Mouse (Mus musculus) NIH3T3 (cell line): ENCODE data around the gene Artn.

Experiments
- DNase-seq: peaks from one replicate; pipeline ENCODE4 v3.0.0-alpha.2; 2012; ENCODE audit warnings: low read depth

Artn gene

DNA sequence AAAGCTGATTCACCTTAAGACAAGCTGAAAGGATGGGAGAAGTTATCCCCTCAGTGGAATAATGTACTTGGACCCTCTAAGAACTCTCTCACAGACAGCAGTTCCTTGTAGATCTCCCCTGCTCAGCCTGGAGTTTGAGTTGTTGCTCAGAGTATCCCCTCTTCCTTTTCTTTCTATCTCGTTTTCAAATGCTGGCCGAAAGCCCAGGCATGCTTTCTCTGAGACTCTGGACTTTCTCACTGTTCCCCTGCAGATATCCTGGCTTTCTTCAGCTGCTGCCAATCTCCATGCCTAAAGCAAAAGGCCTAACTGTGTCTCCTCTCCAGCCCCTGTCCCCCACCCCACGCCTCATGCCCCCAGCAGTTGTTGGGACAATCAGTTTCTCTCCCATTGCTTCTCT is 11.3 kb downstream of the Artn start:
- DNase-seq = peak; percentile 66

DNA sequence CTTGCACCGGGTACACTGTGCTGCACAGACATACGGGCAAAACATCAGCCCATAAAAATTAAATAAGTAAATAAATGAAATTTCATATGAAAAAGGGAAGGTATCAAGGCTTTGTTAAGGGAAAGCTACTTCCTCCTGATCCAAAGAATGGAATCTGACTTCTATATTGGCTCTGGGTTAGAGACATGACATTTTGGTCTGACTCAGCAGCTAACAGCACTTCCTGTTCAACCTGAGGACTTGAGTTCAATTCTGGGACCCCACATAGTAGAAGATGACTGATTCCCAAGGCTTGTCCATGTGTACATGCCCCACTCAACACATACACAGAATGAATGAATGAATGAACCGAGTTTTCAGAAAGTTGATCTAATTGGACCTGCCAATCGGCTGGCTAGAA is 11.7 kb downstream of the Artn start:
- no peak for DNase-seq

DNA sequence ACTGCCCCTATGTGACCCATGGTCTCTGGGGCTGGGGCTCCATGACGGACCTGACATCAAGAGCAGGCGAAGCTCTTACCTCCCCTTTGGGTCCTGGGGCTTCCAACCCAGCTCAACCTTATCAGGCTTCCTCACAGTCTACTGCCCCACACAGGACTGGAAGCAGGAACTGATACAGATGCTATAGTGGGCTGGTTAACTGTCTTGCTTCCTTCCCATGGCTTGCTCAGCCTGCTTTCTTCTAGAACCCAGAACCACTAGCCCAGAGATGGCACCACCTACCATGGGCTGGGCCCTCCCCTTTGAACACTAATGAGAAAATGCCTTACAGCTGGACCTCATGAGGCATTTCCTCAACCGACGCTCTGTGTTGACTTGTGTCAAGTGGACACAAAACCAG is 12.2 kb downstream of the Artn start:
- no peak for DNase-seq

DNA sequence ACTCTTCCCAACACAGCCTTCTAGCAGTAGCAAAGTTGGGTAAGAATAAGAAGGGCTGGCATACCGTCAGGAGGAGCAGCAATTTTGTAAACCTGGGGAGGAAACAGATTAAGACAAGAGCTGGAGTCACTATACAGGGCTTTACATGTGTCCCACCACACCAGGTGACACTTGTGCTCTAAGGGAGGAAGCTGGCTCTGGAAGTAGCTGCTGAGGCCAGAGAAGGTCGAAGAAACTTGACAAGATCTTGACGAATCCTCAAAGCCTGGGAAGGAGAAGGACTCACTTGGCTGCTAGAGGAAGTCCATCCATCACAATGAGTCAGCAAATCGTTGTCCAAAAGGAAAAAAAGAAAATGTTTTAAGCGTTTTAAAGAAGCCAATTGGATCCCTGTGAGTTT is 13.2 kb downstream of the Artn start:
- peak; percentile 52 for DNase-seq

DNA sequence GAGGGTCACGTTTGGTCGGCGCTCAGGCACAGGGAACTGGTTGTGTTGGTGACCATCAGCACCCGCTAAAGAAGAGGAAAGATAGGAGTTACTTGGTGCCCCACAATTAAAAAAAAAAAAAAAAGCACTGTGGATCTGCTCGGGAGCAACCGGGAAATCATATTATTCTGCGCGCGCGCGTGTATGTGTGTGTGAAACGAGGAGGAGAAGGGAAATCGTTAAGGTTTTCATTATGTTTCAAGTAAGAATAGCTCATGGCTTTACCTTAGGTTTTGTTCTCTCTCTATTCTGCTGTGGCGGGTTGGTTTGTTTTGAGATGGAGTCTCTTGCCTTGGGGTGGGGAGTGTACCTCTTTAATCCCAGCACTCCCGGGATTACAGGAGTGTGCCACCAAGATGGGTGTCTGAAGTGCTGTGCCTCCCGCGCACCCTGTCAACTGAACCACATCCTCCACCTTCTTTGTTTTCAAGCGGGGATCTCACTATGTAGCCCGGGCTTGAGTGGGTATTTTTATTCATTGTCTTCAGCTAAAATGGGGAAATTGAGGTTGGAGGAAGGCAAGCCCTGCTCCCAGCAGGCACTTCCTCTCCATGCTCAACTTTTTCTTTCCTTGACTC is 14.0 kb downstream of the Artn start:
- no peak for DNase-seq

DNA sequence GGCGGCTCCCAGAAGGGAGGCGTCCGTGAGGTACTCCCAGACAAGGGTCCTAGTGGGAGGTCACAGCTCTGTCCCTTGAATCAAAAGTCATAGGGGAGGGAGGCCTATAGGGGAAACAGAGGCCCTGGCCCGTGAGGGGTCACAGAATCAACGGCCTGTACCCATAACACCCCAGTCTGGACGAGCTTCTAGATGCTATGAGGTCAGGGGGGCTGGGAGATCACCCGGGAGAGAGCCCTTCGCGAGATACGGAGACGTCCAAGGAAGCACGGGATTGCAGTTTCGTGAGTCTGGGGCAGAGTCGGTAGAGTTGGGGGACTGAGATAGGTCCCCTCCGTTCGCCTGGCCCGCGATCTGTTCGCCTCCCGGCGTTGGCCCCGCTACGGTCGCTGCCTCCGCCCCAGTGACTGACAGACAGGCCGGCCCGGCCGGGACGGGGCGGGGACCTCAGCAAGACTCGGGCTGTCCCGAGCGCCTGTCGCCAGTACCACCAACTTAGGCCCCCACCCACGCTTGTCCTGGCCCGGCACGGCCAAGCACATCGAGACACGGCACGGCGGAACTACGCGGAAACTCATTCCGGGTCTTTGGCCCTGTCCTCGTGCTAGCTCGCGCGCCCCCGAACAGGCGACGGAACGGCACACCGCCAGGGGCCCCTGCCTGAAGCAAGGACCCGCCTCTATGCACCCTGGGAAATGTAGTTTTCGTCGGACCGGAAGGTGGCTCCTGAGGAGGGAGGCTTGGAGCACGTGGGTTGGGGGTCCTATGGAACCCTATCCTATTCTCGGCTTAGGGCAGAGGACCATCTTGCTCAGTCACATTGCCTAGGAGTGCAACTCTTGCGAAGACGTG is 14.7 kb downstream of the Artn start, which contains the start of gene Ipo13:
TSS of gene Ipo13 (minus strand) at position 409 of the 852 bp plus-strand sequence.
- DNase-seq = peak; percentile 95

DNA sequence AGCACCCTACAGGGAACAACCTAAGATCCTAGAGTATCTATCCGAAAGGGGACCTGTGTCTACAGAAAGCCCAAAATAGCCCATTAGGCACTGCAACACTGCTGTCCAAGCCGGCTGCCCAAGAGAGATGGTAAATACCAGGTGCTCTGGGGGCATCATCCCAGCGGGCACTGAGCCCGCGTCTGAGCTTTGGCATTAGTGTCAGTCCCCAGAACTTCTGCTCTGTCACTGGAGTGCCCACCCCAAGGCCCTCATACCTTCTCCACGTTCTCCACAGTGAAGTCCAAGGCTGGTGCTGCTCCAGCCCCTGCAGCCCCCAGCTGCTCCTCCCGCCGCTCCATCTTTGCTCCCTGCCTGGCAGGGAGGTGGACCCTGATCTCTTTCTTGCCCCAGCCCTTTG is 15.5 kb downstream of the Artn start:
- DNase-seq = no peak

DNA sequence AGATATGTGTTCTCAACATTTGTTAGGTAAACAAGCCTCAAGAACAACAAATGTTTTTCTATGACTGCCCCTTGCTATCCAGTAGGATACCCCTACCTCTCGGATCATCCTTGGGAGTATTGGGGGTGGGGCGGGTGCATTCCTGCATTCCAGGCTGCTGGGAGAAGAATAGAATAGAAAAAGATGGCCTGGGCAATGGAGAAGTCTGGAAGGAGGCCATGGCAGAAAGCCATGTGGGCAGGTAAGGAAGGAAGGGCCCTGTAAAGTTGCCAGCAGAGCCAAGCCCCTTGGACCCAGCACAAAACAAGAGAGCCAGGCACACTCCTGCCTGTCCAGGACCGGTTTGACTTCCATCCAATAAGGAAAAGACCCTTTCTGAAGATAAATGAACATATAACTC is 16.1 kb downstream of the Artn start:
- DNase-seq = peak; percentile 65

DNA sequence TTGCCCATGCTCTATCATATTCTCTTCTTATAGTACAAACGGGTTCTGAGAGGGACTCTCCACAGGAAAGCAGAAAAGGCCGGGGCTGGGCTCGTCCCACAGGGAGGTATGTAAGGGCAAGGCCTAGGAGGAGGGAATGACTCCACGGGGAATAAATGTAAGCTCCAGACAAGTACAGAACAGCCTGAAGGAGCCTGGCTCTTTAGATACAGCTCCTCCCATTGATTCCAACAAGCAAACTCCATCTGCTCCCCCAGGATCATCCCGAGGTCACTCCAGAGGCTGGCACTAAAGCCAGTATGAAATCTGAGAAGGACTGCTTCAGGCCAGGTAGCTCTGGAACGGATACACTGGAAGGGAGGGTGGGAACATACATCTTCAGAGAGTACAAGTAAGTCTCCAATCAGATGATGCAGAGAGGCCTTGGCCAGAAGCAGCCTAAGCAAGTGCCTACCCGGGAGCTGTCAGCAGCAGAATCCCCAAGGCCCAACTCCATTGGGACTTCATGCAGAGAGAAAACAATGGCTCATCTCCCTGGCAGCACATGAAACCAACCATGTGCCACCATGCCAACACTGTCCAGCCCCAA is 16.8 kb downstream of the Artn start:
- peak; percentile 59 for DNase-seq

DNA sequence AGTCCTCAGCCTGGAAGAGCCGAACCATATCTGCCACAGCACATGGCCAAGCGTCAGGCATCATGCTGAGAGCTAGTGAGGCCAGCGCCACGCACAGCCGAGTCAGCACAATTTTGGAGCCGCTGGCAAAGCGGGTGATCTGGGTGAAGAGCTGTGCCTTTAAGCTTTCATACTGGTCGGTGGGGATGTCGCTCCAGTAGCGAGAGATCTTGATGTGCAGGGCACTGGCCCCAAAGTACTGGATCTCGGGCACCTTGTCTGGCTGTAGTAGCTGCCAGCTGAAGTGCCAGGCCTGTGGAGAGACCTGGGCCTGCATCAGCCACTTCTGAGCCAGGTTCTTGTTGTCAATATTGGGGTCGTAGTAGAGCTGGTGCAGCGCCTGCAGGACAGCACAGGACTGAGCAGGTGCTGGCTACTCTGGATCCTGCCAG is 17.4 kb downstream of the Artn start:
- DNase-seq = no peak

DNA sequence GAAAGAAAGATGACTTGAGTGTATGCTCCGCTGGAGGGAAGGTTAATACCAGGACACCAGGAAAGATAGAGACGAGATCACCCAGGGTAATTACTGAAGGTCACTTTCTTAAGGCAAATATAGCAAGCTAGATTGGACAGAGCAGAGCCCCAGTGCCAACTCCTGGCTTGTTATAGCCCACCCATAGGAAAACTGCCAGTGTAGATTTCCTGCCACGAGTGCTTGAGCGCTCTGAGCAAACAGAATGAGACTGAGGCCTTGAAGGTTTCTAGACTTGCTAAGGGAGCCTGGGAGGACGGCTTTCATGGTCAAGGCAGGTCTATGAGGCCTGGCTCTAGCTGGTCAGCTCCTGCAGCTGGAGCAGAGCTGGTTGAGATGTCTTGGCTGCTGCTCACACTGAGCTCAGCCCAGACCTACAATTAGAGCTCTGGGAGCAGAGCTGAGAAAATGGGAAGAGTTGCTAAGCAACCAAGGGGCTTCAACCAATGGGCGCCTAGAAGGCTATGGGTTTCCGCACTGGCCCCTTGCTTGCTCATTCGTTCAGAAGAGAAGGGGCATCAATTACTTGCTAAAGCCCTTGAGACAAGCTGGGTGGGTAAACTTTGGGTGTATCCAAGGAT is 20.6 kb downstream of the Artn start:
- DNase-seq = no peak

DNA sequence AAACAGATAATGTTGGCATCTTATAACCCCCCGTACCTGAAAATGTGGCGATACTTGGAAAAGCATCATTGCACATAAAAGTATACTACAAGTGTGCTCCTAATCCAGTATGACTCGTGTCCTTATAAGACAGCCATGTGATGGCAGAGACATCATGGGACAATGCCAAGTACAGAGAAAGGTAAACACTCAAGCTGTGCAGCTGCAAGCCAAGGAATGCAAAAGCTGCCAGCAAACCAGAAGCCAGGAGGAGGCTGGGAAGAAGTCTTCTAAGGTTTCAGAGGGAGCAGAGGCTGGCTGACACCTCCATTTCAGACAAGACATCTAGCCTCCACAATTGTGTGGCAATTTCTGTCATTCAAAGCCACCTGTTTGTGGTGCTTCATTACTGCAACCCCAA is 23.4 kb downstream of the Artn start:
- peak; percentile 68 for DNase-seq

DNA sequence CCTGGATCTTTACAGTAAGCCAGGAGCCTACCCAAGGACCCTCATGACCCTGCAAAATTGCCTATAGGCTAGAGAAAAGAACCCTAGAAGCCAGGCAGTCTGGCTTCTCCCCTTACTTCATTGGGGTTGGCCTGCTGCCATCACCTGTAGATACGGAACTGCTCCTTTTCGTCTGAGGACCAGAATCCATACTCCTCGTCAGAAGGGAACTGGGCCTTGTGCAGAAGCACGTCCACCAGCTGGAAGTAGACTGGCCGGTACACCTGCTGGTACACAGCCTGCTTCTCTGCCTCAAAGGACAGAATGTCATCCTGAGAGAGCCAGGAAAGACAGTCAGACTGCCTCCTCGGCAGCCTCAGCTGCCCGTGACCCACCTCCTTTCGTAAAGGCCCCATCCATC is 24.8 kb downstream of the Artn start:
- DNase-seq = no peak

DNA sequence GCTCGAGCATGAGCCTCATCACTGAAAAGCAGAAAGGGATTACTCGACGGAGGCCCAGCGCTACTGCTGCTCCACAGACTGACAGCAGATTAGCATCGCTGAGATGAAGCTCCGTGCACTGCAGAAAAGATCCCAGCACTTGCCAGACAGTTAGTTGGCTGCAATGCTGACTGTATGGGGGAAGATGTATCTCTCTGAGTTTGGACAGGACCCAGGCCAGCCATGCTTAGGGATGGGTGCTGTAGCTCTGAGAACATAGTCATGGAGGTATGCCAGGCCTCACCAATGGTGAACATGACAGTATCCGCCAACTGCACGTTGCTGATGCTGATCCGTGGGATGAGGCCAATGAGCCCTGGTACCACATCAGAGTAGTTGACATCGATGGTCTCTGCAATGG is 25.5 kb downstream of the Artn start:
- DNase-seq = no peak

DNA sequence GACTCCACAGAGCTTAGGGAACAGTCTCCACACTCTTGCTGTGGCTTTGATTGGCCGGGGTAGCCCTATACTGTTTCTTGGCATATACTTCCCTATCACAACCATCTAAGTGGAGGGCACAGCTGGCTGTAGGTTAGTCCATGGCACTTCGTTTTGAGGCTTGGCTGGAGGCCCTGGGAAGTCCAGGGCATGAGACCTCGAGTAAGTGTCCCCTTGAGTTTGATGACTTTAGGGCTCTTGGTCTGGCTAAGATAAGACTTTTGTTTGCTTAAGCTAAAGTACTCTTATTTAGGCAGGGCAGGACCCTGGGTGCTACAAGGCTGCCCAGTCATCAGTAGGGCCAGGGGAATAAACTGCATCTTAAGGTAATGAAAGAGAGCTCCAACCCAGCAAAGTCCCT is 31.5 kb downstream of the Artn start:
- DNase-seq = no peak

DNA sequence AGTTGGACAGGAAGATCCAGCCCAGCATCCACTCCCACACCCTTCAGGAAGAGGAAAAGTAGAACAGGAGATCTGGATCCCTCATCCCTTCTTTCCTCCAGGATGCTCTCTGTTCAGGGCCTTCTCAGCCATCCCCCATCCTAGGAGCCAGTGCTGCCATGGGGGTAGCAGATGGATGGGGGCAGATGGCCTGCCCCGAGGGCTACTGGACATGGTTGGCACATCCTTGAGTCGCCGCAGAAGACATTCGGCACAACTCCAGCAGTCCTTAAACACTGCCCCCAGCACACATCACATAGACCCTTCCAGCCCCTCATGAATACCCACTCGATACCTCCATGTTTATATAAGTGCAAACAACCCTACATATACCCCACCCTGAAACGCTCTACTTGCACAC is 33.5 kb downstream of the Artn start:
- DNase-seq = no peak

DNA sequence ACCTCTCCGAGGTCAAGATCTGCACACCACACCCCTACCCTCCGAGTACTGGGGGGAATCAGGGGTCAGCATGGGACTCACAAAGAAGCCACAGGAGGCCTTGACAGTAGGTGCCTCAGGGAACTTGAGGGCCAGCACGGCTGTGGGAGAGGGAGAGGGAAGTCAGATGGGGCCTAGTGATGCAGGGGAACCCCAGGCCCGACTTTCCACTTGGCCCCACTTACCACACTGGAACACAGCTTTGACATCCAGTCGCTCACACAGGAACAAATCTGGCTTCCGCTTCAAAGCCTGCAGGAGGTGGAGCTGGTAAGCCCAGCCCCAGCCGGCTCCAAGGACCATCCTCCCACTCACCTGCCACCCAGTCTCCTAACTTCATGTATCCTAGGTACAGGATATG is 34.2 kb downstream of the Artn start:
- DNase-seq = no peak

DNA sequence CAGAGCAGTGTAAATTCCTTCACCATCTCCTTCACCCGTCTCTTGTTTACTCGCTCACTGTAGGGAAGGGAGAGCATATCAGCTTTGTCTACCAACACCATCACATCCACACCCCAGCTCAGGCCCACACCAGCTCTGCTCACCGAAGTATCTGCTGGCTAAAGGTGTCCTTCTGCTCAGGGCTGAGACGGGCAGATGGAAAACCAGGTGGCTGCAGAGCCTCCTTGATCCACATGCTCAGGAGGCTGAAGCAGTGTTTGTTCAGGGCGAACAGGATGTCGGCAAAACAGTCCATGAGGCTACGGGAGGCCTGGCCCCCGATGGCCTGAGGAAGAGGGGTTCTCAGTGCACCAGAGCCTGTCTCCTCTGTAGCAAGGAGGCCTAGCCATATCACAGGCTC is 35.0 kb downstream of the Artn start:
- no peak for DNase-seq

DNA sequence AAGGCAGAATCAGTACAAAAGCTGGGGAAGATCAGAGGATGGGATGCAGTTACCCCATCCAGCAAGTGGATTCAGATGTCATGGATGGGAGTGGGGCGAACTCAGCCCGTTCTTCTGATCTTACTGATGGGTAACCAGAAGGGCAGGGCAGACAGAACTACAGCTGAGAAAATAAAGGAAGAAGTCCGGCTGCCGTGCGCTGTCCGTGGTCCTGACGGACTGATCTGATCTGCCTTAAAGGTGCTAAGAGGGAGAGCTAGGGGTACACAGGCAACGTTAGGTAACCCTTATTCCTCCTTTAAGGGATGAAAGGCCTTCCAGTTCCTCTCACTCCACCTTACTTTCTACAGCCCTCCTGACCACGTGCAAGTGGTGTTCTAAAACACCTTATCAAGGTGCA is 36.2 kb downstream of the Artn start:
- peak; percentile 82 for DNase-seq

DNA sequence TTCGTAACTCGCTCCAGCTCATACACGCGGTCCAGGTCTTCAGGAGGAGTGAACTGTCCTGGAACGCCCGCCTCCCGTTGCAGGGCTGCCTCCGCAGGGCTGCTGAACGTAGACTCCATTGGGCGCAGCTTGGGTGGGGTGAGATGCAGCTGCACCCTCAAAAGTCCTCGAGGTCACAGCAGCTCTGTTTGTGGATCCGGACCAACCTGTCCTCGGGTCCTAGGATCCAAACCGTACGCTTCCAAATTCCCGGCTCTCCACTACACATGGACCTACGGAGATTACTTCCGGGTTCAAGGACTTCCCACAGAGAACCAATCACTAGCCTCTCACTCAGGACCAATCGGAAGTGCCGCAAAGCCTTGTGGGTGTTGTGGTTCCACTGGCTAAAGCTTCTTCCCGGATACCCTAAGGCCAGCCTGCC is 37.8 kb downstream of the Artn start, which contains the start of gene Dph2:
TSS of gene Dph2 (minus strand) at position 295 of the 424 bp plus-strand sequence.
- DNase-seq = peak; percentile 91

DNA sequence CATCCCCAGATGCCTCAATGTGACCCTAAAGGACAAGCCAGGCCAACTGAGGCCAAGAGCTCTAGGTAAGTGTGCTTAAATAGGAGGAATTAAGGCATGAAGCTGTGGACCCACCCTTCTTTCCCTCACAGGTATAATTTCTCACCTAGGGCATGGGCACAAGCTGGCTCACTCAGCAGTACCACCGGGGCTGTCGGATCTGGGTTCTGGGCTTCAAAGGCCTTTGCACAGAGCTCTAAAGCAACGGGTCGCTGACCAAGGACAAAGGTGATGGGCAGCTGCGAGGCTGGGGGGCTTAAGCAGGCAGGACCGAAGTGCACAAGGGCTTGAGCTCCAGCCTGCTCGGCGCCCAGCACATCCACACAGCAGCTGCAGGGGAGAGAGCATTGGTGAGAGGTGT is 38.8 kb downstream of the Artn start:
- no peak for DNase-seq

DNA sequence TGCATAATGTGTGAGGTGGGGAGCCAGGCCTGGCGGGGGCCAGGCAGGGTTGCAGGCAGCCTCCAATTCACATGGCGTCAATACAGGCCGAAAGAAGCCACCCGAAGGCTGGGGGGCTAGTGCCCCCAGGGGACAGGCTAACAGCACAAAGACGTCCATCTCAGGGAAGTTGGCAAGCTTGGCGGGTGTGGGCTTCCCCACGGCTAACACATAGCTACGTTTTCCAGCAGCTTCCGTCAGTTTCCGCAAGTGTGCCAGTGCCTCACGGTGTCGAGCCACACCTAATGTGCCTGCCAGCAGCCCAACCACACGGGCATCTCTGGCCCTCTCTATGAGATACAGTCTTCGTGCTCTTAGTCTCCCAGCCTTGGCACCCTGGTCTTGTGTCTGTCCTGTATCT is 39.5 kb downstream of the Artn start:
- no peak for DNase-seq

DNA sequence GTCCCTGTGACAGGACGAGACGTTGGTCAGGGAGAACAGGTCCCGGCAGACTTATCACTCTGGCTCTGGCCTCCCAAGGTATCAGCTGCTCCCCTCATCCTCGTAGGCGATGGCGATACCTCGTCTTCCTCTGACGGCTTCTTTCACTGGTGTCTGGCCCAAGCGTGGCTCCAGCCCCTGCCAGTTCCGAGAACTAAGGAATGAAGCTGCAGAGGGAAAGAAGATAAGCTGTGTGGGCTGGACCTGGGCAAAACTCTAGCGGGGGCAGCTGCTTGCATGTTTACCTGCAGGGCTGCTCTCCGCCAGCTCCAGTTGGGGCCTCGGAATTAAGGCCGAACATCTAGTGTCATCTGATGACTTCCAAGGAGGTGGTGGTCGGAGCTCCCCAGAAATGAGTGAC is 40.1 kb downstream of the Artn start:
- DNase-seq = no peak
